Mouse (Mus musculus) left cerebral cortex, postnatal 25 days (tissue): ENCODE results near the gene Lrrc20. TPM values are rescaled to one million over a fixed set of nuclear protein-coding genes. Genes with fewer than 3 reads are reported as not detected.
"Not testable (repeated sequence)": the region's sequence is repeated elsewhere in the genome, so short reads cannot be mapped to it uniquely, and the experiment has no call there.

ENCODE experiments used
- DNase-seq, 2 experiments: peaks; one replicate each; pipeline ENCODE4 v3.0.0; 2022; ENCODE audit warnings: low spot score in 2 of 2, mixed read lengths in 1 of 2
- intact Hi-C: fragments of 180-260 bp; cut with DNase I; formaldehyde crosslinking; loops from one replicate; pipeline ENCODE4 v1.15.1; 2025
- total RNA-seq, 2 experiments: library from RNA; stranded (reverse); gene quantifications; 2 replicates each; pipeline ENCODE4 v1.2.3; 2021

Gene Lrrc20
- total RNA-seq, 2 experiments from 2014 or later = 17.5 to 18.0 TPM

DNA sequence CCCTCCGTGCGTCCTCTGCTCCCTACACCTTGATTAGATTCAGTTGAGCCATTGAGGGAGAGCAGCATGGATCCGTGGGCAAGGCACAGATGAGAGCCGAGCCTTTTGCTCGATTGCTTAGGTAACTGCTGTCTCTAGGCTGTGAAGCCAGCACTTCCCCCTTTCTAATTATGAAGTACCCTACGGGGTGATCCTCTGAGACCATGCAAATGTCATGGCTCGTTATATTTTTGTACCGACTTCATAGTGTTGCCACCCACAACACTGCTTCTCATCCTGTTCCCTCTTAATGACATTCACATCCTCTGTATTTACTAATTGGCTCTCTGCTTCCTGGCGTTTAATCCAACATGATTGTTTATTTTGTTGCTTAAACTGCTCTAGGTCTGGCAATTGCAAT is 146.1 kb downstream of the Lrrc20 start:
- DNase-seq = peak in 1 of 2 experiments; percentile 10
- intact Hi-C loops = no loop called here

DNA sequence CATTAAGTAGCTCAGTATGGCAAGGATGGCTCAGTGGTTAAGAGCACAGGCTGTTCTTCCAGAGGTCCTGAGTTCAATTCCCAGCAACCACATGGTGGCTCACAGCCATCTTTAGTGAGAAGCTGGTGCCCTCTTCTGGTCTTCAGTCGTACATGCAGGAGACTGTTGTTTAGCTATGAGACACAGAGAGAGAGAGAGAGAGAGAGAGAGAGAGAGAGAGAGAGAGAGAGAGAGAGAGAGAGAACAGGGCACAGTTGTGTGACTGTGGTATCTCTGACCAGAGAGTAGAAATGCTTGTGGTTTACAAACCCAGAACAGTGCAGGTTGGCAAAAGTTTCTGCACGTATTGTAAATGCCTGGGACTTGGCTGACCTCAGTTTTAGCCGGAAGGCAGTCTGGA is 148.3 kb downstream of the Lrrc20 start:
- intact Hi-C loops = not testable (repeated sequence)

GRCm38 (mm10) chr10:61624771-61625170 is 149.2 kb downstream of the Lrrc20 start:
- intact Hi-C loops = no loop called here
- no peak for DNase-seq

More for the DNA sequence above, 148.3 kb downstream of the Lrrc20 start:
- DNase-seq = not testable (repeated sequence)

GRCm38 (mm10) chr10:61625381-61626257 is 150.0 kb downstream of the Lrrc20 start:
- peak; percentile 31 to 42 for DNase-seq
- intact Hi-C loops = loop anchor here (2.0 kb wide), 1 partner anchor 23 kb away; the partner anchor contains the start of gene Ppa1

GRCm38 (mm10) chr10:61626551-61626950 is 150.9 kb downstream of the Lrrc20 start:
- no peak for DNase-seq
- intact Hi-C loops = loop anchor here (2.0 kb wide), 1 partner anchor 22 kb away; the partner anchor contains the start of gene Ppa1

GRCm38 (mm10) chr10:61627195-61627937 is 151.8 kb downstream of the Lrrc20 start:
- no peak for DNase-seq
- intact Hi-C loops = loop anchor here (2.0 kb wide), 1 partner anchor 21 kb away; the partner anchor contains the start of gene Ppa1

DNA sequence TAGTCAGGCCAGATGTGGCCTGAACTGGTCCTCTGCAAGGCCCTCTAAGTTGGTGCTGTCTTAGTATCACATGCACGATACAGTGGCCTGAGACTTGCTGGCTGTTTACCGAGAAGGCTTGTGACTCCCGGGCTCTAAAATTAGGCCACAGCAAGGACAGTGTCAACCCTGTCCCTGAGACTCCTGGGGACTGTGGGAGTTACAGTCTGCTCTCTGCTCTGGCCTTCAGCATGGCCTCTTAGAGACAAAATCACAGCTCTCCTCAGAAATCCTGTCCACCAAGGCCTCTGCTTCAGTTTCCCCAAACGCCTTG is 152.3 kb downstream of the Lrrc20 start:
- intact Hi-C loops = loop anchor here (2.0 kb wide), 1 partner anchor 21 kb away; the partner anchor contains the start of gene Ppa1
- no peak for DNase-seq

Other genes with a start within 250 kb of the Lrrc20 start
- gene Adamts14, start 202.4 kb upstream of the Lrrc20 start, total RNA-seq = under 1 TPM; 0.21 to 0.32 TPM
- not detected for gene Prf1, start 178.0 kb upstream of the Lrrc20 start, total RNA-seq
- gene Pald1, start 92.3 kb upstream of the Lrrc20 start, total RNA-seq = 10 to 100 TPM in 1 of 2 experiments, 1 to 10 TPM in 1; 9.0 to 10.2 TPM
- gene Nodal, start 57.8 kb upstream of the Lrrc20 start, total RNA-seq = under 1 TPM; 0.21 to 0.28 TPM
- 10 to 100 TPM; 47.7 to 51.4 TPM for gene Eif4ebp2, start 23.1 kb upstream of the Lrrc20 start, total RNA-seq
- gene Npffr1, start 119.7 kb downstream of the Lrrc20 start, total RNA-seq = 1 to 10 TPM; 1.5 to 1.6 TPM
- gene Ppa1, start 172.8 kb downstream of the Lrrc20 start, total RNA-seq = 100 to 1,000 TPM; 106 to 114 TPM
- gene Sar1a, start 204.5 kb downstream of the Lrrc20 start, total RNA-seq = 100 to 1,000 TPM; 118 to 131 TPM
- gene Tysnd1, start 219.7 kb downstream of the Lrrc20 start, total RNA-seq = 10 to 100 TPM; 21.7 to 24.3 TPM
- 1 to 10 TPM; 4.7 to 6.4 TPM for gene Aifm2, start 239.5 kb downstream of the Lrrc20 start, total RNA-seq